Mouse (Mus musculus) skeletal muscle tissue, postnatal 0 days (tissue): Measurements from ENCODE around the gene Pdcd7. TPM values are rescaled to one million over a fixed set of nuclear protein-coding genes. Genes with fewer than 3 reads are reported as not detected.

ENCODE experiments used
- polyA plus RNA-seq: library from polyadenylated mRNA; unstranded; fragments of >200 nt; fragmentation: Nextera tagmentation; extraction: Ambion mirVana; gene quantifications from 2 replicates; pipeline ENCODE4 v1.2.1, GENCODE M21; 2015

The Pdcd7 gene
- polyA plus RNA-seq = 6.1 and 6.7 TPM in 2 replicates

DNA sequence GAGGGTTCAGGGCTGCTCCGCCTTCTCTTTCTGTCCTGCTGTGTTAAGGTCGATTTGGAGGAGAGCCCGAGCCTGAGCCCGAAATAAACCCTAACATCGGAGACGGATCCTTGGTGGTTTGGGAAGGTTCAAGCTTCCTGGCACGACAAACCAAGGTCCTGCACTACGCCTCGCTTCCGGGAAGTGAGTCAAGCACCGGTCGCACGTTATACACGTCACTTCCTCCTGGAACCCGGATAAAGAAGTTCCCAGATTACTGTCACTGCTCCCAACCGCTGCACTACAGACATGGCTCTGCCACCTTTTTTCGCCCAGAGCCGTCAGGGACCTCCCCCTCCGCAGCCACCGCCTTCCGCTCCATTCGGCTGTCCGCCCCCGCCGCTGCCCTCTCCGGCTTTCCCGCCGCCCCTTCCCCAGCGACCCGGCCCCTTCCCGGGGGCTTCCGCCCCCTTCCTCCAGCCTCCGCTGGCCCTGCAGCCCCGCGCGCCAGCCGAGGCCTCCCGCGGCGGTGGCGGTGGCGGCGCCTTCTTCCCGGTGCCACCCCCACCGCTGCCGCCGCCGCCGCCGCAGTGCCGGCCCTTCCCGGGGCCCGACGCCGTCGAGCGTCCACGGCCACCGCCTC lies at the start of gene Pdcd7:
Pdcd7 (plus strand) TSS at position 251 of the 622 bp plus-strand sequence.

DNA sequence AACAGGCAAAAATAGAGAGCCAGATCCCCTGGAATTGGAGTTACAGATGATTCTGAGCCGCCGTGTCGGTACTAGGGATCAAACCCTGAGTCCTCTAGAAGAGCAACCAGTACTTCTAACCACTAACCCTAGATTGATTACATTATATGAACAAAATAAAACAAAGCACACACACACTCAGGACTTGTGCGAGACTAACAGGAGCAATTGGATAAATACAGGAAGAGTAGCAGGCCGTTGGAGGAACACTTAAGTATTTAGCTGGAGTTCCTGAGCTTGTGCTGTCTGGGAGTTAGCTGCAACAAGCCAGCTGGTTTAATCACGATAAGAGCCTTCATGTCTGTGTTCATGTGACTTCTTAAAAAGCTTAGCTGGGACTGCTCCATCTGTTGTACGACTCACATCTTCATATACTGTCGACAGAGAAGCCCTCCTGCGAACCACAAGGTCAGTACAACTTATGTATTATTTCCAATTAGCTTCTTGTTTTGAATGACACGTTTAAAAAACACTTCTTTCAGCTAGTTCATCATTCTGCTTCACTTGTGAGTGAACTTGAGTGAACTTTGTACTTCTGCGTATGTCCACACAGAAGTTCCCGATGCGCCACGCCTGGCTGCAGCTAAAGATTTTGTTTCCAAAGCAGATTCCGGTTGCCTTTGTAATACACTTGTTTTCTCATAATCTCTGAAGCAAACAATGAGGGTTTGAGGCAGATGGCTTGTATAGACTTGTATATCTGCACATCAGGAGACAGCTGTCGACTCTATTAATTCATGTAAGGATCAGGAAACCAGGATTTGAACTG lies 14.9 kb downstream of the Pdcd7 start, which contains the start of gene Ubap1l:
Ubap1l (plus strand) TSS at position 401 of the 808 bp plus-strand sequence.

DNA sequence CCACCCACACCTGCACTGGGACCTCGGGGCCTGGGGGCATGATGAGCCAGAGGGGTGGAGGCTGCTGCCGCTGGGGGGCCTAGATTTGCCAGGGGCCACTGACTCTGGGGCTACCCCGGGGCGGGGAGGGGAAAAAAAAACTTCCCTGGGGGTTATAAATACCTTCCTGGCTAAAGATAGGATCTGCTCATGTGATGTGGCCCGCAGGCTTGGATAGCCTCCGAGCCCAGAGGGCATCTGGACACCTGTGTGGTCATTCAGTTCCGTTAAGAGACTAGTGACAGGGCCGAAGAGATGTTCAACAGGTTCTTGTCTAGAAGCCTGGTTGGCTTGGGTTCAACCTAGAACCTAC lies 45.7 kb downstream of the Pdcd7 start, which contains the start of gene Kbtbd13:
Kbtbd13 (minus strand) TSS at position 40 of the 352 bp plus-strand sequence.

DNA sequence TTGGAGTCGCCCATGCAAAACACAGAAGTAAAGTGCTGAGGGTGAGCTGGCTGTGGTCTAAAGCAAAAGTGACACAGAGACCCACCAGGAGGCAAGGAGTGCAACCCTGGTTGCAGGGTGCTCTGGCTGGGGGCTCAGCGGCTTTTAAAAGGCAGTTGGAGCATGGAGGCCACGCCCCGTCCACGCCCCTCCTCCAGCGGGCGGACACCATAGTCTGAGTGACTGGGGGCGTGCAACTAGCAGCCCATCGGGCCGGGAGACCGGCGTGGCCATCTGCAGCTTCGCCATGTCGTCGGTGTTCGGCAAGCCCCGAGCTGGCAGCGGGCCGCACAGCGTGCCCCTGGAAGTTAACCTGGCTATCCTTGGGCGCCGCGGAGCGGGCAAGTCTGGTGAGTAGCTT lies 52.4 kb downstream of the Pdcd7 start, which contains the start of gene Rasl12:
Rasl12 (plus strand) TSS at position 228 of the 400 bp plus-strand sequence.

Other genes with a start within 250 kb of the Pdcd7 start
- 38.9 and 46.2 TPM in 2 replicates for gene Igdcc4, start 244.6 kb upstream of the Pdcd7 start, polyA plus RNA-seq
- gene Igdcc3, start 204.9 kb upstream of the Pdcd7 start, polyA plus RNA-seq = 0.51 and 0.62 TPM in 2 replicates
- 6.4 and 7.3 TPM in 2 replicates for gene Parp16, start 150.8 kb upstream of the Pdcd7 start, polyA plus RNA-seq
- 29.1 and 30.7 TPM in 2 replicates for gene Cilp, start 80.9 kb upstream of the Pdcd7 start, polyA plus RNA-seq
- 80.9 and 93.8 TPM in 2 replicates for gene Clpx, start 51.8 kb upstream of the Pdcd7 start, polyA plus RNA-seq
- 0.10 TPM in 1 of 2 replicates, not detected in the other for gene Ubap1l, start 14.9 kb downstream of the Pdcd7 start, polyA plus RNA-seq
- 8.9 and 9.0 TPM in 2 replicates for gene Kbtbd13, start 45.5 kb downstream of the Pdcd7 start, polyA plus RNA-seq
- 6.2 and 6.9 TPM in 2 replicates for gene Rasl12, start 52.4 kb downstream of the Pdcd7 start, polyA plus RNA-seq
- not detected in 2 replicates for gene Slc51b, start 76.9 kb downstream of the Pdcd7 start, polyA plus RNA-seq
- gene Mtfmt, start 89.7 kb downstream of the Pdcd7 start, polyA plus RNA-seq = 9.4 and 10.4 TPM in 2 replicates
- 136 and 155 TPM in 2 replicates for gene Spg21, start 114.8 kb downstream of the Pdcd7 start, polyA plus RNA-seq
- gene Ankdd1a, start 174.1 kb downstream of the Pdcd7 start, polyA plus RNA-seq = not detected in 2 replicates
- 9.0 and 12.6 TPM in 2 replicates for gene Plekho2, start 233.9 kb downstream of the Pdcd7 start, polyA plus RNA-seq
- gene Pif1, start 241.1 kb downstream of the Pdcd7 start, polyA plus RNA-seq = 1.7 and 2.6 TPM in 2 replicates